Mouse (Mus musculus): Measurements from ENCODE around the gene Tuba1c.

- no peak for TF ChIP-seq CTCF (IDR thresholded peaks at IDR 0.05; ENCODE audit: extremely low read depth, insufficient read depth, low read length)
- no peak for TF ChIP-seq POLR2A (IDR thresholded peaks at IDR 0.05; ENCODE audit: extremely low read depth, insufficient read depth, low read length)
Measured at GRCm38 (mm10) chr15:99014496-99015030, 15.1 kb upstream of the Tuba1c start.

Data from cortical plate, adult 2 months (tissue).